Mouse (Mus musculus): ENCODE measurements around the gene Irf1. TPM values are rescaled to one million over a fixed set of nuclear protein-coding genes. Genes with fewer than 3 reads are reported as not detected.
"Not testable (repeated sequence)": the region's sequence is repeated elsewhere in the genome, so short reads cannot be mapped to it uniquely, and the experiment has no call there.

The Irf1 gene
- 71.6 and 89.5 TPM in 2 replicates for polyA plus RNA-seq (2012; rRNA removed)

GRCm38 (mm10) chr11:53769760-53770124 is at the start of gene Irf1:
Gene Irf1 (plus strand): TSS chr11:53770014.
- peak; percentile 83 for DNase-seq (ENCODE audit: low spot score)

- DNase-seq (ENCODE audit: low spot score), result no peak
Measured at GRCm38 (mm10) chr11:53720715-53721114, 49.1 kb upstream of the Irf1 start, which contains the start of gene Il5. Gene Il5 (plus strand): TSS chr11:53720794.

- no peak for DNase-seq (ENCODE audit: low spot score)
Measured at GRCm38 (mm10) chr11:53731457-53731856, 38.4 kb upstream of the Irf1 start.

GRCm38 (mm10) chr11:53732244-53732643 is 37.6 kb upstream of the Irf1 start:
- no peak for DNase-seq (ENCODE audit: low spot score)

- DNase-seq (ENCODE audit: low spot score), result no peak
Measured at GRCm38 (mm10) chr11:53733824-53734223, 36.0 kb upstream of the Irf1 start.

- no peak for DNase-seq (ENCODE audit: low spot score)
Measured at GRCm38 (mm10) chr11:53734431-53734830, 35.4 kb upstream of the Irf1 start.

GRCm38 (mm10) chr11:53734970-53735681 is 34.7 kb upstream of the Irf1 start:
- no peak for DNase-seq (ENCODE audit: low spot score)

- DNase-seq (ENCODE audit: low spot score), result peak; percentile 29
Measured at GRCm38 (mm10) chr11:53735682-53736245, 34.0 kb upstream of the Irf1 start.

- DNase-seq (ENCODE audit: low spot score), result peak; percentile 46
Measured at GRCm38 (mm10) chr11:53736771-53737572, 32.8 kb upstream of the Irf1 start.

- DNase-seq (ENCODE audit: low spot score), result no peak
Measured at GRCm38 (mm10) chr11:53737573-53737946, 32.3 kb upstream of the Irf1 start.

GRCm38 (mm10) chr11:53742353-53742752 is 27.5 kb upstream of the Irf1 start:
- no peak for DNase-seq (ENCODE audit: low spot score)

GRCm38 (mm10) chr11:53745260-53745659 is 24.6 kb upstream of the Irf1 start:
- no peak for DNase-seq (ENCODE audit: low spot score)

GRCm38 (mm10) chr11:53747985-53748384 is 21.8 kb upstream of the Irf1 start:
- DNase-seq (ENCODE audit: low spot score), result no peak

- no peak for DNase-seq (ENCODE audit: low spot score)
Measured at GRCm38 (mm10) chr11:53748614-53749013, 21.2 kb upstream of the Irf1 start.

- DNase-seq (ENCODE audit: low spot score), result no peak
Measured at GRCm38 (mm10) chr11:53749306-53749705, 20.5 kb upstream of the Irf1 start.

- DNase-seq (ENCODE audit: low spot score), result no peak
Measured at GRCm38 (mm10) chr11:53749716-53750352, 20.0 kb upstream of the Irf1 start.

- DNase-seq (ENCODE audit: low spot score), result no peak
Measured at GRCm38 (mm10) chr11:53755011-53755595, 14.7 kb upstream of the Irf1 start.

GRCm38 (mm10) chr11:53757612-53758011 is 12.2 kb upstream of the Irf1 start:
- no peak for DNase-seq (ENCODE audit: low spot score)

- DNase-seq (ENCODE audit: low spot score), result not testable (repeated sequence)
Measured at GRCm38 (mm10) chr11:53758033-53758432, 11.8 kb upstream of the Irf1 start.

GRCm38 (mm10) chr11:53758791-53759351 is 10.9 kb upstream of the Irf1 start:
- DNase-seq (ENCODE audit: low spot score), result no peak
